Mouse (Mus musculus): ENCODE results near the gene Lrrc34.

Lrrc34 gene

DNA sequence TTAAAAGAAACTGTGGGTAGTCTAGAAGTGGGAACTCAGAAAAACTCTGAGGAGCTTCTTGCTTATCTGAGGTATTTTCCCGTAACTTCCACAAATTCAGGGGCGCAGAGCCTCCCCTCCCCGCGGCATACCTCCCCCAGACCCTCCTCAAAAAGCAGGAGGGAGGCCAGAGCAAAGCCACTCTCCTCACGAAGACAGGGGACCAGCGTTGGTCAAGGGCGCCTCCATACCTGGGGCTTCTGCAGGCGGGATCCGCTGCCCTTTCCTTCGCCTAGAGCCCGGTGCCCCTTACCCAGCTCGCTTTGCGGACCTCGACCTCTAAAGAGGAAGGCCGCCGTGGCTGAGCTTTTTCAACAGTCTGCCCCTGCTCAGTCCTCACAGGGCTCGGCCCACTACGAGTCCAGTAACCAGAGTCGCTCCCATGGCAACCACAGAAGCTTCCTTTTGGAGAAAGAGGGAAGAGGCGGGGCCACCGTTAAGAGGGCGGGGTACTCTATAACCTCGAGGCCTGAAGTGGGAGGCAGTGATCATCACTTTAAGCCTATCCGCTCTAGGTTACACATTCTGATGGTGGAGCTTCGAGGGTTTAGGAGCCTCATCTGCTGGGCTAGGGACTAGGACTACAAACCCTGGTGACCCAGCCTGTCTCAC, at the start of gene Lrrc34:
TSS of gene Lrrc34 (minus strand) at position 430 of the 651 bp plus-strand sequence.
- no peak for DNase-seq (ENCODE audit: low spot score in 2 of 2)

DNA sequence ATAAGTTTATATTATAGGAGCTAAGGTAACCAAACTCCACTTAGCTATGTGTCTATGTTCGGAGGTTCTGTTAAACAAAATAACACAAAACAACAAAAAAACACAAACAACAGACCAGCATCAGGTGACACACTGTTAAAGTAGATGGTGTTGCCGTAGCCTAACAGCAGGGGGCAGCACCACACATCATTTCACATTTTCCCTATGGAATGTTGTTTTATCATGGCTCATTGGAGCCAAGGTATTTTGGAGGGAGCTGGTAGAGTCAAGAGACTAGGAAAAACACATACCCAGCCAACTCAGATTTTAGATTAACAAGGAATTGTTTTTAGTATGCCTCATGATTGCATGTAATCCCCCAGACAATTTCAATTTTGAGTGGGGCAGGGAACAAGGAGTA, 48.7 kb upstream of the Lrrc34 start:
- peak in 1 of 2 experiments; percentile 68 for DNase-seq (ENCODE audit: low spot score in 2 of 2)

DNA sequence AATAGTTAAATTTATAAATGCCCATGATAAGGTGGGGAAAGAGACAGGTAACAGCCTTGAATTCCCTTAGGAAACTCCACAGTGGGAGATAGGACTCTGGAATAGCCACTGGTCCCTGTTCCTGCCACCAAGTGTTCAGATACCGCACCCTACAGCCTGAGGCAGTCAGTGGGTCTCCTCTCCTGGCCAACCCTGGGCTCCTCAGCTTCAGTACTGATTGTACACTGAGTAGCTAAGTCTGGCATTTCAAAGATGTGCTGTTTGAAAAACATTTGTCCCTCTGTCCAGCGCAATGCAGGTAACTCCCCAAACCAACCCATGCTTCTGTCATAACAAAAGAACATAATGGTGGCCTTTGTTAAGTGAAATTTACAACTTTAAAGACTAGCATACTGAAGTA, 48.0 kb upstream of the Lrrc34 start:
- DNase-seq (ENCODE audit: low spot score in 2 of 2): no peak

DNA sequence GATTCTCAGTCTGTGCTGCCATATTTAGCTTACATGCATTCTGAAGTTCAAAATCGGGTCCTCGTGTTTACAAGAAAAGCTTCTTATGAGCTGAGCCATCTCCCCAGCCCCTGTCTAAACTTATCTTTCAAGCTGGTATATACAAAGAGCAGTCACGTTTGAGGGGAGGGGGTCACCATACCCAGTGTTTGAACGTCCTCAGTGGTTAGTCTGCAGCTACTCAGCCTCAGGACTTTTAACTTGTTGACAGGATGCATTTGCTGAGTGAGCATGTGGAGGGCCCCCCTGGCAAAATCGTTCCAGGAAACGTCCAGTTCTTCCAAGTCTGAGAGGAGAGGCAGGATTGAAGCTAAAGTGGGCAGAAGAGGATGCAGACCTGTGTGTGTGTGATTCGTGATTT, 43.3 kb upstream of the Lrrc34 start:
- DNase-seq (ENCODE audit: low spot score in 2 of 2): no peak

DNA sequence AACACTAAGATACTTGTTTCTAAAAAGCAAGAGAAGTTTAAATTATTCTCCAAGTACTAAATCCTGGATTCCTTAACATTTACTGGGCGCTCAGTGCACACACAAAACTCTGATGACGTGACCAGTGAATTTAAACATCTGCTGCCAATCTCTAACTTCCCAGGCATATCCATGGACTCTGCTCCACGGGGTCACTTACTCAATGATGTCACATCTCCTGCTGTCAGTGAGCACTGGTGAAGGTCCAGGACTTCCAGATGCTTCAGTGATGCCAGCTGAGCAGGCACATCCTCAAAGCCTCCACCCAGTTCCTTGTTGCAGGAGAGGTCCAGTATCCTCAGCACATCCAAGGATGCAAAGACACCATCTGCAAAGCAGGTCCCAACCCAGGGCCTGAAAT, 39.5 kb upstream of the Lrrc34 start:
- DNase-seq (ENCODE audit: low spot score in 2 of 2): no peak

DNA sequence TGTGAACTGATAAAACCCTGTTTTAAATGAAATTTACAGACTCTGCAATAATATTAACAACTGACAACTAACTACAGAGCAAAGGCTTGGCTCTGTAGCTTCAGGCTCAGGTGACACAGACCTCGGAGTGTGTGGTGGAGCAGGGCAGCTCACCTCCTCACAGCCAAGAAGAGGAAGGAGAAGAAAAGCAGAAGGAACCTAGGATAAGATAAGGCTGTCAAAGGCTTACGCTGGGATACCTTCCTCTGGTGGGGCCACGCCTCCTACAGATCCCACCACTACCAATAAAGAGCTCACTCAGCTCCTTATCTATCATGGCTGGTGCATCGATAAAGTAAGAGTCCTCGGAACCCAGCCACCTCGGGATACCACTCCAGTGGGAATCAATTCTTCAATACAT, 35.5 kb upstream of the Lrrc34 start:
- no peak for DNase-seq (ENCODE audit: low spot score in 2 of 2)

DNA sequence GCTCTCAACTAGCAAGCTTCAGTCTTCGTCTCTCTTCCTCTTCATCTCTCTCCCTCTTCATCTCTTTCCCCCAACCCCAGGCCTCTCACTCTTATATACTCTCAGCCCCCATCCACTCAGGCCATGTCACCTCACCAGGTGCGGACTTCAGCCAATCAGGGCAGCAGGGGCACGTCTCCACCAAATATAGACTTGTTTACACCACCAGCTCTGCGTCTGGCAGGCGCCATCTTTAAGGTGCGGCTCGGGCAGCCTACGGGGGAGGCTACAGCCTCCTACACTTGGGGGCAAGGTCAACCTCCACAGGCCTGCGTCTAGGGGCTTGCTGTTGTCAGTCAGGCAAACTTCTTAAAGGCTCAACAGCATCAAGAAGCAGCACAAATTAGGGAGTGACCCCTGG, 10.8 kb upstream of the Lrrc34 start:
- DNase-seq (ENCODE audit: low spot score in 2 of 2): no peak

DNA sequence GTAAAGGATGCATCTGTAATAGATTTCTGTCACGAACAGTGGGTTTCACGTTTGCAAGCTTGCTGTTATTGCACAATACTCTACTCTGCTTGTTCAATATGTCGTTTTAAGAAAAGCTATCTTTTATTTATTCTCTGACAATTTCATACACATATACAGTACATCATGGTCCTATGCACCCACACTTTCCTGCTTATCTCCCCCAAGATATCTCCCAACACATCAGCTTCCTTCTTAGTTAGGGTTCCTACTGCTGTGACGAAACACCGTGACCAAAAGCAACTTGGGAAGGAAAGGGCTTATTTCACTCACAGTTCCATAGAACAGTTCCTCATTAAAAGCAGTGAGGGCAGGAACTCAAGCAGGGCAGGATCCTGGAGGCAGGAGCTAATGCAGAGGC, 8.3 kb upstream of the Lrrc34 start:
- DNase-seq (ENCODE audit: low spot score in 2 of 2): no peak

DNA sequence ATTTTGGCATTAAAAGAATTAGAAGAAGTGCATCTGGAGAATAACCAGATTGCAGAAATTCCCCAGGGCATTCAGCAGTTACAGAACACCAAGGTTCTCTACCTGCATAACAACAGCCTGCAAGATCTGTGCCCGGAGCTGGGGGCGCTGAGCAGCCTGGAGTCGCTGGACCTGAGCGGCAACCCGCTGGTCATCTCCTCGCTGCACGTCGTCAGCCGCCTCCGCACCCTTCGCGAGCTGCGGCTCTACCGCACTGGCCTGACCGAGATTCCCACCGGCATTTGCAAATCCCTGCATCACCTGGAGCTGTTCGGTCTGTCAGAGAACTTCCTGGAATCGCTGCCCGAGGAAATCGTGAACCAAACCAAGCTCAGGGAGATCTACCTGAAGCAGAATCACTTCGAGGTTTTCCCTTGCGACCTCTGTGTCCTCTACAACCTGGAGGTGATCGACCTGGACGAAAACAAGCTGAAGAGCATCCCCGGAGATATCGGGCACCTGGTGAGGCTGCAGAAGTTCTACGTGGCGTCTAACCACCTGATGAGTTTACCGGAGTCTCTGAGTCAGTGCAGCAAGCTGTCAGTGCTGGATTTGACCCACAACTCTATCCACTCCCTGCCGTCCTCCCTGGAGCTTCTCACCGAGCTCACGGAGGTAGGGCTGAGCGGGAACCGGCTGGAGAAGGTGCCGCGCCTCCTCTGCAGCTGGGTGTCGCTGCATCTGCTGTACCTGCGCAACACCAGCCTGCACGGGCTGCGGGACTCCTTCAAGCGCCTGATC, 2.6 kb upstream of the Lrrc34 start:
- no peak for DNase-seq (ENCODE audit: low spot score in 2 of 2)

DNA sequence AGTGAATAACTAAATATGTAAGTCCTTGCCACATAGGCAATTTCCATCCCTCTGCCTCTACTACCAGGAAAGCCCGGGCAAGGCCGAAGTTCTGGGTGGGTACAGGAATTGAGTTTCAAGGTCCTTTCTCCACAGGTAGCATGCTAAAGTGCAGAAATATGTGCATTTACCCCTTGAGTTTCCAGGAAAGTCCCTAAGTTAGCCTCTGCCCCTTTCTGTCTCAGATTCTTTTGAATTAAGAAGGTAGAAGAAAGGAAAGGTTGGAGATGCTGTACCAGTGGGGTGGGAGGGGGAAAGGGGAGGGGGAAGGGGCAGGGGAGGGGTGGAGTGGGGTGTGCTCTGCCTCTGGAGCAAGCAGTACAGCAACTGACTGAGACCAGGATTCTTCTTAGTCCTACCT, 797 bp upstream of the Lrrc34 start:
- no peak for DNase-seq (ENCODE audit: low spot score in 2 of 2)

DNA sequence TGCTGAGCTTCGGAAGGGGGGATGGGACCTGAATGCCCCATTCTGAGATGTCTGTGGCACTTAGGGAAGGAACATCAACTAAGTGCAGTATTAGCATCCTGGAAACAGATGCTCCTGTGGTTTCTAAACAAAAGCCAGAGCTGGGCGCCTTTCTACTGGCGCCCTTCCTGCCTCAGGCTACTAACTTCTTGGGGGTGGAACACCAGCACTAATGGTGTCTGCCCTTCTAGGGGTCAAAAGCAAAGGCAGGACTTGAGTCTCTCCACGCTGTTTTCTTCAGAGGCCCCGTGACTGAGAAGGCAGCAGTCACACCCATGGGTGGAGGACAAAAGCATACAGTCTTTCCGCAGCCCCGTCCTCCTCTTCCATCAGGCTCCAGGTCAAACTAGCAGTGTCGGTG, 908 bp downstream of the Lrrc34 start:
- DNase-seq (ENCODE audit: low spot score in 2 of 2): no peak

DNA sequence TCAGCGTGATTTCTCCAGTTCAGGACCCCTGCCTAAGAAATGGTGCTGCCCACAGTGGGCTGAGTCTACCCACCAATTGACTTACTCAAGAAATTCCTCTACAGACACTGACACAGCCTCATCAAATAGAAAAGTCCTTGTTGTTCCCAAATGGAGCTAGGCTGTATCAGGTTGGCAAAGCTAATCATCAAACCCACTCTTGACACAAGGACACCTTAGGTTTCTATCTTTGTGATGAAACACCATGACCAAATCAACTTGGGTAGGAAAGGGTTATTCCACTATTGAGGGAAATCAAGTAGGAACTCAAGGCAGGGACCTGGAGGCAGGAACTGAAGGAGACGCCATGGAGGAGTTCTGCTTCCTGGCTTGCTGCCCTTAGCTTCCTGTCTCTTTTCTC, 3.5 kb downstream of the Lrrc34 start, which contains the start of gene Lrriq4:
TSS of gene Lrriq4 (plus strand) at position 301 of the 400 bp plus-strand sequence.
- no peak for DNase-seq (ENCODE audit: low spot score in 2 of 2)

DNA sequence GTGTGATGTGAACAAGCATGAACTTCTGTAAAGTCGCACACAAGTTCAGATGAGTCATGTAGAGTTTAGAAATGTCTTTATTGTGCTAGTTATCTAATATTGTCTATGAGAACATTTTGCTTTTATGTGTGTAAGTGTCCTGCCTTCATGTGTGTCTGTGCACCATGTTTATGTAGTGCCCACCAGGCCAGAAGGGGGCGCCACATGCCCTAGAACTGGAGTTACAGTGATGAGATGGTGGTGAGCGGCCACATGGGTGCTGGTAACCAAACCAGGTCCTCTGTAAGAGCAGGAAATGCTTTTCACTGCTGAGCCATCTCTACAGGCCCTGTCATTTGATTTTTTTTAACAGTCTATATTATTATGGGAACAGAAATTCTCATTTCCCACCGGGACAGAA, 12.0 kb downstream of the Lrrc34 start:
- DNase-seq (ENCODE audit: low spot score in 2 of 2): no peak

DNA sequence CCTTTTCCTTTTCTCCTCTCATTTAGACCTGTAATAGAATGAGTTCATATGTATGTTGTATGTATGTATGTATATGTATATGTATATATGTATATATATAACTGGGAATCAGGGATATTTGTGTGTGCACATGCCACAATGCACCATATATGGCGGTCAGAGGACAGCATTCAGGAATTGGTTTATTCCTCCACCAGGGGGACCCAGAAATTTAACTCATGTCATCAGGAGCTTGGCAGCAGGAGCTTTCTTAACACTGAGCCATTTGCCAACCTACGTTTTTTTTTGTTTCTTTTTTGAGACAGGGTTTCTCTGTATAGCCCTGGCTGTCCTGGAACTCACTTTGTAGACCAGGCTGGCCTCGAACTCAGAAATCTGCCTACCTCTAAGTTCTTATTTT, 14.0 kb downstream of the Lrrc34 start:
- no peak for DNase-seq (ENCODE audit: low spot score in 2 of 2)

DNA sequence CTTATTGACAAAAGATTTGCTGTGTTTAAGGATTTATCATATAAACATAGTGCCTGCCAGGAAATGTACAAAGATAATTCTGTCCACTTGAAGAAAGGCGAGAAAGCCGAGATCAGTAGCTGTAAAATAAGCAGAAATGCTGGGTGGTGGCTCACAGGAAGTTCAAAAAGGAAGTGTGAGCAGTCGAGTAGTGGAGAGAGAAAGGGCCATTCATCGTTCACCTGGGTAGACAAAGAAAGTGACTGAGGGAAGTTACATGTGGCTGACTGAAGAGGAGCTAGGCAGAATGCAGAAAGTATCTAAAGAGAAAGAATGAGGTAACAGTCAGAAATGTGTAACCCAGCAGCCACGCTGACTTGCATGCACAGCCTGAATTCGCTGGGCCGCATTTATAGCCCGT, 27.5 kb downstream of the Lrrc34 start:
- no peak for DNase-seq (ENCODE audit: low spot score in 2 of 2)

DNA sequence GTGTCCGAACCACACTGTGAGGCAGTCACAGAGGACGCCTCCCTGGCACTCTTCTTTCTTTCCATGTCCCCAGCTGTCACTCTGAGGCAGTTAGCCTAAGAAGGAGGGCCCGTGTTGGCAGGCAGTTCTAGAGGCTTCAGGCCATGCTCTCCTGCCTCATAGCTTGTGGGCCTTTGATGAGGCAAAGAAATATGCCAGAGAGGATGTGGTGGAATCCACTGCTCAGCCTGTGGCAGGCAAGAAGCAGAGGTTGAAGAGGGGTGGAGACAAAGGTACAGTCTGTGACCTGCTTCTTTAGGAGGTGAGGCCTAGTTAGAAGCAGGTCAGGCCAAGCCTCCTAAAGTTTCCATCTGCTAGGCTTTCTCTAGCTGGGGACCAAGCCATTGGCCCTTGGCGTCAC, 36.7 kb downstream of the Lrrc34 start:
- DNase-seq (ENCODE audit: low spot score in 2 of 2): no peak

DNA sequence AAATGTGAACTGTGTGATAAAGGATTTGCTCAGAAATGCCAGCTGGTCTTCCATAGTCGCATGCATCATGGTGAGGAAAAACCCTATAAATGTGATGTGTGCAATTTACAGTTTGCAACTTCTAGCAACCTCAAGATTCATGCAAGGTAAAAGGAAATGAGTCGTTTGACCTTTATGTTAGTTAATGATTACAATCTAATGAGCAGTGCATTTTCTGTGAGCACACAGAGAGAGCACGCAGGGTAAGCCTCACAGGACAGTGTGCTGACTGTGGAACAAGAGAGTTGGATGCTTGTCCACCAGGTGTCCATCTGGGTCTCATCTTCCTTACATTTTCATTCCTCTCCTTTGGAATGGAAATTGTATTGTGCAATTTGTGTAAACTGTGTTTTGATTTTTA, 38.7 kb downstream of the Lrrc34 start:
- no peak for DNase-seq (ENCODE audit: low spot score in 2 of 2)

DNA sequence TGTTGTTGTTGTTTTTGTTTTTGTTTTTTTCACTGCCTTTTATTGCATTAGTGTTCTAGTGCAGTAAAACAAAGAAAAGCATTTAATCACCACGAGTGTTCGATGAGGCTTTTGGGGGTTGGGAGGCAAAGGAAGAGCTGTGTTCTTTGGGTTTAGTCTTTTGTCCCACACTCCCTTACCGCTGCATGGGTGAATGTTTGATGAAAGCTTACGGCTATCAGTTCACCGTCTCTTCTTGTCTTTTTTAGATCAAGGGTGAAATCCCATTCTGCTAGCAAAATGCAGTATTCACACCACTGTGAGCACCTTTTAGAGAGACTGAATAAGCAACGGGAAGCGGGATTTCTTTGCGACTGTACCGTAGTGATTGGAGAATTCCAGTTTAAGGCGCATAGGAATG, 44.4 kb downstream of the Lrrc34 start:
- no peak for DNase-seq (ENCODE audit: low spot score in 2 of 2)

DNA sequence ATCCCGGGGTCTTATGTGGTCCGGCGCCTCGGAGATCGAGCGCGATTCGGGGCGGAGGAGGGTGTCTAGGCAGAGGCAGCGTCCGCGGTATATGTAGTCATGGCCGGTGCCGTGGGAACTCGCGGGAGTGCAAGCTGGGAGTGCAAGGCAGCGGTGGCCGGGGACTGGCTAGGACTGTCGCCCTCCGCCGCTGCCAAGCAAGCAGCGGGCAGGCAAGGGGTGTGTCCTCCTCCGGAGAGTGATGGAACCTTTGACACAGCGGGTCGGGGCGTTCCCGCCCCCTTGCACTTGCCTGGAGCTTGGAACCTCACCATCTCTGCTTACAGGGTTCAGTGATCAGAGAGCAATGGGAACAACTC, 45.0 kb downstream of the Lrrc34 start:
- DNase-seq (ENCODE audit: low spot score in 2 of 2): no peak

DNA sequence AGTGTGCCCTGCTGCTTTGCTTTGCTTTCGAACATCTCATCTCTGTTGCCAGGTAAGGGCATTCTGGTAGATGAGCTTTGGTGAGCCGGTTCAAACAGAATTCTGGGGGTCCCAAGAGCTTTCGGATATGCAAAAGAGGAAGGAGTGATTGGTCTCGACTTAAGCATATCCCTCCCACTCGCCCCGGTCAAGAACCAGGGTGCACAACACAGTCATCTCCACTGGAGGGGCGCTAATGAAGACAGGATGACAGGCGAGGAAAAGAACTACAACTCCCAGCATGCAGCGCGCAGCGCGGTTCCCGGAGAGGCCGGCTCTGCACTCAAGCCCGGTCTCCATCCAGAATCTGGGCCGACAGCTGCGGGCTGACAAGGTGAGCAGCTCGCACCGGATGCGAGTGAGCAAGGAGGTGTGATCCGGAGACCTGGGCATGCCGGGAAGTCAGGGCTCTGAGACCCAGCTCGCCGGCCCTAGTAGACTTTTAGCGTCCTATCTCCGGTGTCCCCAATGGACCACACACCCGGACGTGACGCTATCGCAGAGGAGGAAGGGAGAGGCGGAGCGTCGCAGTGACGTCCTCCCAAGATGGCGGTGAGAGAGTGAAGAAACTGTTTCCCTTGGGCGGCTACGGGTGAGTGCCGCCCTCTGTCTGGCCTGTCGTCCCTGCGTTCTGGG, 45.5 kb downstream of the Lrrc34 start, which contains the start of gene Mynn:
TSS of gene Mynn (plus strand) at position 1 of the 675 bp plus-strand sequence.
- DNase-seq (ENCODE audit: low spot score in 2 of 2): peak; percentile 92 to 97

DNA sequence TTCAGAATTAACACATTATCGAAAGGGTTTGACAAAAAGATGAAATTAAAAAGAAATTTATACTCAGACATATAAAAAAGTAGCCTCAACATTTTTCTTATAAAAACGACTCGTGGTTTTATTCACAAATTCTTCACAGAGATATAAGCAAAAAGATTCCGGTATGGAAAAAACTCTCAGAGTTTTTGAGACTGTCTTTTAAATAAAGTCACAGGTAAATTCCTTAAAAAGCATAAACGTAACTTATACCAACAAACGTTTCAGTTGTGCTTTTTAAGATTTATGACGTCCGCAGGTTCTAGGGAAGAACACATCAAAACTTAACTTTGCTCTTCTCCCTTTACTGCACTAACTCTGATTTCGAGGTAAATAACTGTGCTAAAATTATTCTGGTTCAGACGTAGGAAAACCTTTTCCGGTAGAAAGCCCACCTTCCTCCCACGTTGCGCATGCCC, 46.0 kb downstream of the Lrrc34 start:
- no peak for DNase-seq (ENCODE audit: low spot score in 2 of 2)

DNA sequence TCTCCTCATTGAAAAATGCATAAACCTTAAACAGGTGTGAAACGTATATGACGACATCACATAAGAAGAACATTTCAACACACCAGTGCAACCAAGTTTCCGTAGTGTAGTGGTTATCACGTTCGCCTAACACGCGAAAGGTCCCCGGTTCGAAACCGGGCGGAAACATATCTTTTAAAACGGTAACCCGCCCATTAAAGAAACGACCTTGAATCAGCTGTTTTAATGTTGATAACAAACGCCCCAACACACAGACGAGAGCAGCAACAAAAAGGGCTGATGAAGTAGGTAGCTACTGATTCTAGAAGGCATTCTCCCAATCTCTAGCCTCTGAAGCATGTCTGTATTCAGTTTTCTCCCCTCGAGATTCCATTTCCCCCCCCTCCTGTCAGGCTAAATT, 46.5 kb downstream of the Lrrc34 start:
- DNase-seq (ENCODE audit: low spot score in 2 of 2): peak in 1 of 2 experiments; percentile 94

DNA sequence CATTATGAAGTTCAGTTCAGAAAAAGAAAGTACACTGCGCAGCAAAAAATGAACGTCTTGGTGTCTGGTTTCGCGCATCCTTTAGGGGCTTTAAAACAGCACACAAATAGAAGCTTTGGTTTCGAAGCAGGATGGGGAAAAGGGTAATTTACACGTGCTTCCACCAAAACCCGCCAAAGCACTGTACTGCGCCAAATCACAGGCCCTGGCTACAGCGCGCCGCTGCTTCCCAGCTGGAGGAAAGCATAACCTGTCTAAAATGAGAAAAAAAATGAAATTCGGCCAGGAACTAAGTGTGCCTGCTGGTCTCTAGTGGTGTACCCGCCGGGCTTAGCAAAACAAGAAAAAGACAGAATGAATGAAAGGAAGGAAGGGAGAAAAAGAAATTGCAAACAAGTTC, 47.0 kb downstream of the Lrrc34 start:
- peak in 1 of 2 experiments; percentile 48 for DNase-seq (ENCODE audit: low spot score in 2 of 2)
